Mouse (Mus musculus): ENCODE data around the gene Zfp111. TPM values are rescaled to one million over a fixed set of nuclear protein-coding genes. Genes with fewer than 3 reads are reported as not detected.

The Zfp111 gene
- polyA plus RNA-seq, 1 experiment from 2014 or later, result 8.0 TPM

Other genes with a start within 250 kb of the Zfp111 start
- not detected in 2 replicates for gene Vmn1r181, start 236.8 kb downstream of the Zfp111 start, polyA plus RNA-seq (2016; fragmentation: Nextera tagmentation; extraction: Ambion mirVana)
- not detected in 2 replicates for gene V1rd19, start 209.8 kb downstream of the Zfp111 start, polyA plus RNA-seq (2016; fragmentation: Nextera tagmentation; extraction: Ambion mirVana)
- 0.01 TPM in 1 of 2 replicates, not detected in the other for gene Vmn1r183, start 158.2 kb downstream of the Zfp111 start, polyA plus RNA-seq (2016; fragmentation: Nextera tagmentation; extraction: Ambion mirVana)
- gene Zfp180, start 129.5 kb downstream of the Zfp111 start, polyA plus RNA-seq (2016; fragmentation: Nextera tagmentation; extraction: Ambion mirVana), result 15.5 and 16.1 TPM in 2 replicates
- 4.2 TPM in 2 replicates for gene Zfp112, start 99.1 kb downstream of the Zfp111 start, polyA plus RNA-seq (2016; fragmentation: Nextera tagmentation; extraction: Ambion mirVana)
- gene Zfp235, start 77.3 kb downstream of the Zfp111 start, polyA plus RNA-seq (2016; fragmentation: Nextera tagmentation; extraction: Ambion mirVana), result 7.4 and 8.3 TPM in 2 replicates
- gene Zfp114, start 36.4 kb downstream of the Zfp111 start, polyA plus RNA-seq (2016; fragmentation: Nextera tagmentation; extraction: Ambion mirVana), result 3.7 and 4.0 TPM in 2 replicates
- 3.1 and 4.6 TPM in 2 replicates for gene Zfp109, start 26.1 kb upstream of the Zfp111 start, polyA plus RNA-seq (2016; fragmentation: Nextera tagmentation; extraction: Ambion mirVana)
- 2.2 and 2.5 TPM in 2 replicates for gene Zfp108, start 43.4 kb upstream of the Zfp111 start, polyA plus RNA-seq (2016; fragmentation: Nextera tagmentation; extraction: Ambion mirVana)
- 5.4 and 6.0 TPM in 2 replicates for gene Zfp93, start 59.0 kb upstream of the Zfp111 start, polyA plus RNA-seq (2016; fragmentation: Nextera tagmentation; extraction: Ambion mirVana)
- gene Zfp61, start 89.8 kb upstream of the Zfp111 start, polyA plus RNA-seq (2016; fragmentation: Nextera tagmentation; extraction: Ambion mirVana), result 17.0 and 17.7 TPM in 2 replicates
- 5.5 and 5.6 TPM in 2 replicates for gene Zfp94, start 105.2 kb upstream of the Zfp111 start, polyA plus RNA-seq (2016; fragmentation: Nextera tagmentation; extraction: Ambion mirVana)
- gene Tescl, start 122.5 kb upstream of the Zfp111 start, polyA plus RNA-seq (2016; fragmentation: Nextera tagmentation; extraction: Ambion mirVana), result 0.31 TPM in 1 of 2 replicates, not detected in the other
- gene Lypd5, start 137.8 kb upstream of the Zfp111 start, polyA plus RNA-seq (2016; fragmentation: Nextera tagmentation; extraction: Ambion mirVana), result not detected in 2 replicates
- gene Kcnn4, start 158.8 kb upstream of the Zfp111 start, polyA plus RNA-seq (2016; fragmentation: Nextera tagmentation; extraction: Ambion mirVana), result 6.9 and 7.8 TPM in 2 replicates
- 21.4 and 21.6 TPM in 2 replicates for gene Smg9, start 188.2 kb upstream of the Zfp111 start, polyA plus RNA-seq (2016; fragmentation: Nextera tagmentation; extraction: Ambion mirVana)
- gene Irgc1, start 240.9 kb upstream of the Zfp111 start, polyA plus RNA-seq (2016; fragmentation: Nextera tagmentation; extraction: Ambion mirVana), result not detected in 2 replicates

Measured in heart, embryonic 12.5 days (tissue).